Mouse (Mus musculus): ENCODE data around the gene Glycam1. TPM values are rescaled to one million over a fixed set of nuclear protein-coding genes. Genes with fewer than 3 reads are reported as not detected.

Glycam1 gene
- polyA plus RNA-seq, 1 experiment from 2014 or later, result not detected

- 0 out of 2 replicates have a peak, but pooled peaks cover 3% of the 10 kb centered on the region for H3K27me3 ChIP-seq (replicated peaks)
- H3K9ac ChIP-seq, result peak overlapping the region; percentile 83
- H3K4me1 ChIP-seq, result peaks cover 36% of the 10 kb centered on the region
- ATAC-seq (replicated peaks), result peak; percentile 66
- H3K27ac ChIP-seq, result peak overlapping the region; percentile 76
- peak overlapping the region; percentile 96 for H3K4me3 ChIP-seq
- no peaks in the 10 kb centered on the region for H3K9me3 ChIP-seq
- H3K4me2 ChIP-seq, result peak overlapping the region; percentile 84
- no peaks in the 10 kb centered on the region for H3K36me3 ChIP-seq (replicated peaks)
- under 1% methylated on average over 37 of the region's 37 CpGs for WGBS
Observed at GRCm38 (mm10) chr15:103537011-103537821, 27.7 kb downstream of the Glycam1 start.

- Histone ChIP-seq H3K27ac (peak overlapping the region; percentile 76), H3K9ac (peak overlapping the region; percentile 83), H3K4me2 (peak overlapping the region; percentile 84), H3K27me3 (replicated peaks) (0 out of 2 replicates have a peak, but pooled peaks cover 3% of the 10 kb centered on the region), H3K9me3 (no peaks in the 10 kb centered on the region), H3K36me3 (replicated peaks) (no peaks in the 10 kb centered on the region), H3K4me3 (peak overlapping the region; percentile 96), H3K4me1 (peaks cover 36% of the 10 kb centered on the region)
- no peak for ATAC-seq (replicated peaks)
- 30% methylated on average over 2 of the region's 2 CpGs for WGBS
Observed at GRCm38 (mm10) chr15:103536456-103536855, 28.4 kb downstream of the Glycam1 start.

GRCm38 (mm10) chr15:103535786-103536185 lies 29.1 kb downstream of the Glycam1 start:
- peaks cover 41% of the 10 kb centered on the region for H3K4me1 ChIP-seq
- H3K27ac ChIP-seq, result no peak overlapping the region
- H3K9me3 ChIP-seq, result no peaks in the 10 kb centered on the region
- no peak overlapping the region for H3K9ac ChIP-seq
- H3K4me2 ChIP-seq, result no peak overlapping the region
- H3K36me3 ChIP-seq (replicated peaks), result no peaks in the 10 kb centered on the region
- no peak overlapping the region for H3K4me3 ChIP-seq
- 58% methylated on average over 1 of the region's 1 CpGs for WGBS
- 0 out of 2 replicates have a peak, but pooled peaks cover 3% of the 10 kb centered on the region for H3K27me3 ChIP-seq (replicated peaks)
- ATAC-seq (replicated peaks), result no peak

GRCm38 (mm10) chr15:103535030-103535429 lies 29.9 kb downstream of the Glycam1 start:
- WGBS, result 61% methylated on average over 2 of the region's 2 CpGs
- H3K36me3 ChIP-seq (replicated peaks), result no peaks in the 10 kb centered on the region
- peaks cover 44% of the 10 kb centered on the region for H3K4me1 ChIP-seq
- no peak overlapping the region for H3K9ac ChIP-seq
- H3K4me3 ChIP-seq, result no peak overlapping the region
- ATAC-seq (replicated peaks), result no peak
- no peak overlapping the region for H3K27ac ChIP-seq
- no peaks in the 10 kb centered on the region for H3K9me3 ChIP-seq
- H3K27me3 ChIP-seq (replicated peaks), result 0 out of 2 replicates have a peak, but pooled peaks cover 3% of the 10 kb centered on the region
- H3K4me2 ChIP-seq, result no peak overlapping the region

GRCm38 (mm10) chr15:103534054-103534620 lies 30.7 kb downstream of the Glycam1 start:
- Histone ChIP-seq H3K9me3 (no peaks in the 10 kb centered on the region), H3K9ac (no peak overlapping the region), H3K27me3 (replicated peaks) (0 out of 2 replicates have a peak, but pooled peaks cover 3% of the 10 kb centered on the region), H3K4me3 (no peak overlapping the region), H3K36me3 (replicated peaks) (no peaks in the 10 kb centered on the region), H3K27ac (no peak overlapping the region), H3K4me1 (peaks cover 44% of the 10 kb centered on the region), H3K4me2 (no peak overlapping the region)
- ATAC-seq (replicated peaks), result no peak
- 89% methylated on average over 7 of the region's 7 CpGs for WGBS

GRCm38 (mm10) chr15:103530372-103530771 lies 34.5 kb downstream of the Glycam1 start:
- ATAC-seq (replicated peaks), result peak; percentile 79
- H3K9ac ChIP-seq, result no peak overlapping the region
- H3K36me3 ChIP-seq (replicated peaks), result peaks cover 11% of the 10 kb centered on the region; the same call in 1 of the 2 replicates

GRCm38 (mm10) chr15:103523156-103523555 lies 41.7 kb downstream of the Glycam1 start:
- peaks cover 14% of the 10 kb centered on the region; the same call in 1 of the 2 replicates for H3K36me3 ChIP-seq (replicated peaks)
- H3K9me3 ChIP-seq, result no peaks in the 10 kb centered on the region
- WGBS, result 21% methylated on average over 3 of the region's 3 CpGs
- ATAC-seq (replicated peaks), result no peak
- no peak overlapping the region for H3K4me3 ChIP-seq
- H3K4me2 ChIP-seq, result no peak overlapping the region
- peaks cover 39% of the 10 kb centered on the region for H3K4me1 ChIP-seq
- H3K27me3 ChIP-seq (replicated peaks), result no peaks in the 10 kb centered on the region
- H3K27ac ChIP-seq, result peak overlapping the region; percentile 50; the same call in 1 of the 2 replicates
- no peak overlapping the region for H3K9ac ChIP-seq

More at GRCm38 (mm10) chr15:103530372-103530771, 34.5 kb downstream of the Glycam1 start:
- no peak overlapping the region for H3K4me3 ChIP-seq
- peaks cover 19% of the 10 kb centered on the region; the same call in 1 of the 2 replicates for H3K4me1 ChIP-seq
- H3K4me2 ChIP-seq, result no peak overlapping the region
- peak overlapping the region; percentile 68 for H3K27ac ChIP-seq
- no peaks in the 10 kb centered on the region for H3K9me3 ChIP-seq
- 11% methylated on average over 5 of the region's 5 CpGs for WGBS
- H3K27me3 ChIP-seq (replicated peaks), result no peaks in the 10 kb centered on the region

- Histone ChIP-seq H3K4me3 (no peak overlapping the region), H3K4me2 (no peak overlapping the region), H3K36me3 (replicated peaks) (peaks cover 12% of the 10 kb centered on the region; the same call in 1 of the 2 replicates), H3K9me3 (no peaks in the 10 kb centered on the region), H3K27me3 (replicated peaks) (no peaks in the 10 kb centered on the region), H3K27ac (peak overlapping the region; percentile 50), H3K9ac (no peak overlapping the region), H3K4me1 (peaks cover 43% of the 10 kb centered on the region)
- no peak for ATAC-seq (replicated peaks)
- 66% methylated on average over 3 of the region's 3 CpGs for WGBS
Observed at GRCm38 (mm10) chr15:103522458-103523099, 42.3 kb downstream of the Glycam1 start.

- Histone ChIP-seq H3K9me3 (no peaks in the 10 kb centered on the region), H3K4me3 (no peak overlapping the region), H3K27me3 (replicated peaks) (no peaks in the 10 kb centered on the region), H3K4me2 (peak overlapping the region; percentile 30), H3K9ac (peak overlapping the region; percentile 23; the same call in 1 of the 2 replicates), H3K27ac (peak overlapping the region; percentile 85), H3K36me3 (replicated peaks) (peaks cover 4% of the 10 kb centered on the region; the same call in 1 of the 2 replicates), H3K4me1 (peaks cover 66% of the 10 kb centered on the region)
- 9% methylated on average over 4 of the region's 4 CpGs for WGBS
- peak; percentile 72 for ATAC-seq (replicated peaks)
Observed at GRCm38 (mm10) chr15:103519386-103520378, 45.2 kb downstream of the Glycam1 start.

GRCm38 (mm10) chr15:103518600-103519385 lies 46.1 kb downstream of the Glycam1 start:
- peak overlapping the region; percentile 85 for H3K27ac ChIP-seq
- H3K27me3 ChIP-seq (replicated peaks), result no peaks in the 10 kb centered on the region
- peak; percentile 45 for ATAC-seq (replicated peaks)
- H3K4me3 ChIP-seq, result no peak overlapping the region
- peak overlapping the region; percentile 30 for H3K4me2 ChIP-seq
- H3K9ac ChIP-seq, result no peak overlapping the region
- no peaks in the 10 kb centered on the region; the same call in 1 of the 2 replicates for H3K36me3 ChIP-seq (replicated peaks)
- peaks cover 73% of the 10 kb centered on the region for H3K4me1 ChIP-seq
- H3K9me3 ChIP-seq, result no peaks in the 10 kb centered on the region
- 0% methylated on average over 5 of the region's 5 CpGs for WGBS

All from midbrain, embryonic 15.5 days (tissue).